Mouse (Mus musculus) ES-Bruce4 (cell line): ENCODE data around the gene Lrp4.

Experiments used
- CTCF ChIP-seq: IDR thresholded peaks from one replicate; pipeline ENCODE4 v1.8.1; 2011; ENCODE audit warnings: low read depth, low read length
- EP300 ChIP-seq: IDR thresholded peaks from 2 replicates; pipeline ENCODE4 v1.6.1; 2011; ENCODE audit warnings: low read depth, low read length; ENCODE audit not compliant: insufficient read depth
- POLR2A ChIP-seq: IDR thresholded peaks from one replicate; pipeline ENCODE4 v1.8.1; 2011; ENCODE audit warnings: low read length; ENCODE audit not compliant: insufficient read depth

DNA sequence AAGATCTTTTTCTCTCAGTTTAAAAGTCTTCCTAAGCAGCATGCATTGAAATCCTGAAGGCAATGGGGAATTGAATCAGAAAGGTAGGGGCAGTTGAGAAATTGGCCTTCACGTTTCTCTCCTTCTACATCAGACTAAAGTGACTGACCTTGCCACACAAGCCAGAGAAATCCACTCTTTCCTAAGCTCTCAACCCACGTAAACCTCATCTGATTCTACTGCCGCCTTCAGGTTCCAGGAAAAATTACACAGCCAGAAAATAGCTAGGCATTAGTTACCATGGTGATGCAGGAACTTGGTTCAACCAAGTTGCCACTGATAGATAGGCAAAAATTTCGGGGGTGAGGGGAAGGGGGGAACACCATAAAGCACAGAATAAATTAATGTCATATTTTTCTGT is 1.5 kb upstream of the Lrp4 start:
- no peak for TF ChIP-seq CTCF
- TF ChIP-seq POLR2A: no peak
- no peak for TF ChIP-seq EP300
